Mouse (Mus musculus): ENCODE data around the gene Slc25a53. TPM values are rescaled to one million over a fixed set of nuclear protein-coding genes. Genes with fewer than 3 reads are reported as not detected.
"Not testable (repeated sequence)": the region's sequence is repeated elsewhere in the genome, so short reads cannot be mapped to it uniquely, and the experiment has no call there.

Slc25a53 gene
- polyA plus RNA-seq, 1 experiment from 2014 or later: 13.1 TPM

- H3K4me2 ChIP-seq (replicated peaks): no peak overlapping the region
- no peak for ATAC-seq (ENCODE audit: low FRiP score)
These were observed 41.8 kb downstream of the Slc25a53 start for GRCm38 (mm10) chrX:136996256-136996655.

DNA sequence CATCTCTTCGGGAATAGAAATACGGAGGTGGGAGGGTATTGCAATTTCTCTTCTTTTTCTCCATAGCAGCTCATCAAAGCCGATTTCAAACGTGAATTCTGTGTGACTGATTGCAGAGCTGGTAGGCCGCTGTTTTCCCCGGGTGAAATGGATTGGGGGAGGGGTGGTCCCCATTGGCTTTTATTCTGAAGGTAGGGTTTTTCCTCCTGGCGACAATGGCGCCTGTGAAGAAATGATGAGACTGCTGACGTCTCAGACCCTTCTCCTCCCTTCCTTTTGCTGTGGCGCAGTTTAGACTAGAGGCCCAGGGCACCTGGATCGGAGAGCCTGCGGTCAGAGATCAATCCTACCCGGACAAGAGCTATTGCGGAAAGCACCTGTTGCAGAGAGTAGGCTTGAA lies 44.5 kb downstream of the Slc25a53 start:
- Histone ChIP-seq H3K36me3 (no peaks in the 10 kb centered on the region), H3K9me3 (replicated peaks) (no peaks in the 10 kb centered on the region), H3K27me3 (0 out of 2 replicates have a peak, but pooled peaks cover 5% of the 10 kb centered on the region), H3K9ac (peak overlapping the region; percentile 59), H3K4me2 (replicated peaks) (peak overlapping the region; percentile 51), H3K4me1 (peaks cover 6% of the 10 kb centered on the region; the same call in 1 of the 2 replicates), H3K4me3 (peak overlapping the region; percentile 43), H3K27ac (peak overlapping the region; percentile 89)
- 38% methylated on average over 14 of the region's 14 CpGs for WGBS
- ATAC-seq (ENCODE audit: low FRiP score): peak; percentile 39; the same call in 1 of the 2 replicates

More at GRCm38 (mm10) chrX:136996256-136996655, 41.8 kb downstream of the Slc25a53 start:
- Histone ChIP-seq H3K27me3 (0 out of 2 replicates have a peak, but pooled peaks cover 5% of the 10 kb centered on the region), H3K4me1 (peaks cover 6% of the 10 kb centered on the region; the same call in 1 of the 2 replicates), H3K4me3 (no peak overlapping the region), H3K9me3 (replicated peaks) (no peaks in the 10 kb centered on the region), H3K9ac (no peak overlapping the region), H3K36me3 (no peaks in the 10 kb centered on the region), H3K27ac (no peak overlapping the region)
- WGBS: 81% methylated on average over 2 of the region's 2 CpGs

DNA sequence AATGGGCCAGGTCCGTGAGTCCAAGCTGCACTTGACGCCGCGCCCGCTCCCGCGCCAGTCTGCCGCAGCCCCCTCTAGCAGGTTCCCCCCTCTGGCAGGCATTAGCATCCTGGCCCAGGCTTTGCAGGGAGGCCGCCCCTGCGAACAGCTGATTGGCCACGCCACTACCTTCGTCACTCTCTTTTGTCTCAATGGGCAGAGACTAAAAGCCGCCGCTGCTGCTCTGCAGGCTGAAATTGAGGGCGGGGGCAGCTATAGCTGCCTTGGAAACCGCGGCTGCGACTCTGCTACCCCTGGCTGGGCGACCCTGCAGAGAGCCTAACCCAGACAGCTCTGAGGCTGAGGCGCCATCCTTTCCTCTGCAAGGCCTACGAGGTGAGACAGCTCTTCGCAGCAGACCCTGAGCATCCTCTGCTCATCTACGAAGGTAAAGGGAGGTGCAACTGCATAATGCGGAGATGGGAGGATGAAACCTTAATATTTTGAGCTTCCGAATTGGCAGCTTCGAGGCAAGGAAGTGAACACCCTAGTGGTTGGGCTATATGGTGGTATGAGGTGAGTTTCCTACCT lies 45.0 kb downstream of the Slc25a53 start, which contains the start of gene Zcchc18:
Gene Zcchc18 (plus strand): TSS at position 178 of the 570 bp plus-strand sequence.
- H3K4me3 ChIP-seq: peak within 1 kb of the TSS; percentile 43
- H3K9me3 ChIP-seq (replicated peaks): no peaks in the 10 kb centered on the region
- H3K36me3 ChIP-seq: no peaks in the 10 kb centered on the region
- 0 out of 2 replicates have a peak, but pooled peaks cover 5% of the 10 kb centered on the region for H3K27me3 ChIP-seq
- WGBS: 26% methylated on average over 26 of the region's 26 CpGs
- peaks cover 6% of the 10 kb centered on the region; the same call in 1 of the 2 replicates for H3K4me1 ChIP-seq
- peak within 1 kb of the TSS; percentile 51 for H3K4me2 ChIP-seq (replicated peaks)
- peak within 1 kb of the TSS; percentile 89 for H3K27ac ChIP-seq
- H3K9ac ChIP-seq: peak within 1 kb of the TSS; percentile 59
- peak; percentile 99 for ATAC-seq (ENCODE audit: low FRiP score)

DNA sequence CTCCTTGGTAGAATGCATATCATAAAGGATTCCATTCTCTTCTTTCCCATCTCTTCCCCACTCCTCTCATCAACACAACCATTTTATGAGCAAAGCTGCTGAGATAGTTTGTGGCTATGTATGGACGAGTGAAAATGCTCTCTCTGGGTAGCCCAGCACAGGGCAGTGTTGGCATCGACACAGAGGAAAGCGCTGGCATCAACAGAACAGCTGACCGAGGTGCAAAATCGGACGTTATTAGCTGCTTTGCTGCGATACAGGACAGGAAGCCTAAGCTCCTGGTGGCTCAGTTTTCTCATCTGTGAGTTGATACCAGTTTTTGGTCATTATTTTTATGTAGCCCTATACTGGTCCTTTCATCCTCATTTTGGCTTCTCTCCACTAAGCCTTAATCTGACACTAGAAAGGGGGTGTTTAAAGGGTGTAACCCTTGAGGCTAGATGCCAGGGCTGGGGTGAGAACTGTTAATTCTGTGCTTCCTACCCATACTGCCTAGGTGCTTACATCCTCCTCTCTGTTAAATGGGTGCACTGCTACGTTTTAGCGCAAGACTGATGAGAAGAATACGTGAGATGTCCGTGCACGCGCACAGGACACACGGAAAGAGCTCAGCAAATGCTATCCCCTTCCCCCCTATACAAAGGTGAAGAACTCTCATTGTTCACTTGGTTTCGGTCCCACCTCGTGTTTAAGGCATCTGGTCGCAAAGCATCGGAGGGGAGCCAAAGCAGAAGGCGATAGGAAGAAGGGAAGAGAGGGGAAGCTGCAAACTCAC lies 45.7 kb downstream of the Slc25a53 start:
- peak overlapping the region; percentile 43 for H3K4me3 ChIP-seq
- peak overlapping the region; percentile 51 for H3K4me2 ChIP-seq (replicated peaks)
- H3K27me3 ChIP-seq: 0 out of 2 replicates have a peak, but pooled peaks cover 5% of the 10 kb centered on the region
- H3K9me3 ChIP-seq (replicated peaks): no peaks in the 10 kb centered on the region
- no peaks in the 10 kb centered on the region for H3K36me3 ChIP-seq
- peaks cover 6% of the 10 kb centered on the region; the same call in 1 of the 2 replicates for H3K4me1 ChIP-seq
- peak overlapping the region; percentile 89 for H3K27ac ChIP-seq
- H3K9ac ChIP-seq: peak overlapping the region; percentile 44
- WGBS: 27% methylated on average over 19 of the region's 19 CpGs
- peak; percentile 71 for ATAC-seq (ENCODE audit: low FRiP score)

DNA sequence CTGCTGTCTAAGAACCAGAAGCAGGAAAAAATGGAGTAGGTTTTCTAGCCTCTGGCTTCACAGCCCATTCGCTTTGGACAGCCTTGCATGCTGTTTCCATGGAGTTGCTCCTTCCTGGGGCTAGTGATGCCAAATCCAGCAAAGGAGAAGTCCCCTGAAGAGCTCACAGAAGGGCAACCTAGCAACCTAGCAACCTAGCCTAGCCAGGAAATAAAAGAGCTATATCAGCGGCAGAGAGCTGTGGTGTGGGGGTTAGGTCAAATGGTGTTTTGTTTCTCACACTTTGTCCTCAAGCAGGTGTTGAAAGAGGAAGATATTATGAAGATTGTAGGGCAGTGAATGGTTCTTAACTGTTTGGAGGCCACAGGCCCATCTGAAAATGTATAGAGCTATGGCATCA lies 46.8 kb downstream of the Slc25a53 start:
- Histone ChIP-seq H3K4me2 (replicated peaks) (no peak overlapping the region), H3K27ac (no peak overlapping the region), H3K9me3 (replicated peaks) (no peaks in the 10 kb centered on the region), H3K27me3 (0 out of 2 replicates have a peak, but pooled peaks cover 5% of the 10 kb centered on the region), H3K9ac (no peak overlapping the region), H3K4me1 (peaks cover 6% of the 10 kb centered on the region; the same call in 1 of the 2 replicates), H3K4me3 (no peak overlapping the region), H3K36me3 (no peaks in the 10 kb centered on the region)
- WGBS: 50% methylated on average over 2 of the region's 2 CpGs
- ATAC-seq (ENCODE audit: low FRiP score): no peak

DNA sequence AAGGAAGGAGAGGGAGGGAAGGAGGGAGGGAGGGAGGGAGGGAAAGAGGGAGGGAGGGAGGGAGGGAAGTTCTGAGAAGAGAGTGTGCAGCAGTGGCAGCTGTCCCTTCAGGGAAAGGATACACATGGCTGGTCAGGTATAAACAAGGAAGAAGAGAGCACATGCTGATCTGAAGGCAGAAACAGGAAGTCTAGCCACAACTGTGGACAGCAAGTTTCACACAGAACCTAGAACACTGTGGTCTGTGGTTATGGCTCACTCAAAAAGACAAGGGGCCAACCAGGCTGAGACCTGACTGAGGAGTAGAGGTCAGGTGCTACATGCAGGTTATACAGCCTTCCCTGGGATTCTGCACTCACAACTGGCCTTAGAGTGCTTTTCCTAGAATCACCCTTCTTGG lies 52.1 kb downstream of the Slc25a53 start:
- Histone ChIP-seq H3K9me3 (replicated peaks) (no peaks in the 10 kb centered on the region), H3K9ac (no peak overlapping the region), H3K36me3 (no peaks in the 10 kb centered on the region), H3K4me3 (no peak overlapping the region), H3K4me2 (replicated peaks) (no peak overlapping the region), H3K27ac (no peak overlapping the region), H3K4me1 (no peaks in the 10 kb centered on the region), H3K27me3 (no peaks in the 10 kb centered on the region)
- no peak for ATAC-seq (ENCODE audit: low FRiP score)

- Histone ChIP-seq H3K36me3 (no peaks in the 10 kb centered on the region), H3K4me1 (no peaks in the 10 kb centered on the region), H3K9ac (no peak overlapping the region), H3K9me3 (replicated peaks) (no peaks in the 10 kb centered on the region), H3K27me3 (no peaks in the 10 kb centered on the region), H3K27ac (no peak overlapping the region), H3K4me3 (no peak overlapping the region), H3K4me2 (replicated peaks) (no peak overlapping the region)
- ATAC-seq (ENCODE audit: low FRiP score): no peak
These were observed 59.5 kb downstream of the Slc25a53 start for GRCm38 (mm10) chrX:136978616-136979015.

DNA sequence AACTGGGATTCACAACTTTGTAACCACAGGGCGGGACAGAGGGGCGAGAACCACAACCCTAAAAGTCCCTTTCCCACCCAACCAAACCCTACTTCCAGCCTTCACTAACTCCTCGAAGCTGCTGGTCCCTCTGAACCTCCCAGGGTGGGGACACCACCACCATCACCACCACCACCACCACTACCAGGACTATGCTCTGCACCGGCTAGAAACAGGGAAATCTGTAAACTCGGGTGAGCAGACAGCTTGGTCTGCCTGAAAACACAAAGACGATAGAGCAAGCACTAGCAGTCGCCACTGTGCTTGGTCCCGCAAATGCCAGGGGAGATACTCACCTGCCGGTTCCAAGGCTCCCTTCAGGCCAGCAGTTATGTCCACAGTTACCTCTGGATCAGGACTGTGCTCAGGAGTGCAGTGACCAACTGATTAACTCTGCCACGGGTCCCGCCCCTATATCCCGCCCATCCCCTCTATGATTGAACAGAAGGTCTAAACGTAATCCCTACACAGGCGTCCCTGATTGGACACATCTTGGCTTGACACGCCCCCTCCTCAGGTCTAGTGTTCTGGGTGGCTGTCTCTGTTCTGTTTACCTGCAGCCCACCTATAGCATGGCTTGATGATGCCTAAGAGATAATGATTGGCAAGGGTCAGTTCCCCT lies 61.5 kb downstream of the Slc25a53 start, which contains the start of the genes Tmsb15l and Tmsb15b1:
Gene Tmsb15l (minus strand): TSS at position 446 of the 661 bp plus-strand sequence.
Gene Tmsb15b1 (minus strand): TSS at position 451 of the 661 bp plus-strand sequence.
- no peaks in the 10 kb centered on the region for H3K27me3 ChIP-seq
- no peaks in the 10 kb centered on the region for H3K4me1 ChIP-seq
- peak within 1 kb of the TSS; percentile 51; the same call in 1 of the 2 replicates for H3K9ac ChIP-seq
- no peaks in the 10 kb centered on the region for H3K36me3 ChIP-seq
- peak within 1 kb of the TSS; percentile 41 for H3K4me3 ChIP-seq
- ATAC-seq (ENCODE audit: low FRiP score): peak; percentile 100
- WGBS: 38% methylated on average over 15 of the region's 15 CpGs
- no peaks in the 10 kb centered on the region for H3K9me3 ChIP-seq (replicated peaks)
- peak within 1 kb of the TSS; percentile 58 for H3K4me2 ChIP-seq (replicated peaks)
- no peak within 1 kb of the TSS for H3K27ac ChIP-seq

- H3K4me1 ChIP-seq; H3K27ac ChIP-seq; ATAC-seq (ENCODE audit: low FRiP score); H3K36me3 ChIP-seq; H3K27me3 ChIP-seq; H3K9me3 ChIP-seq (replicated peaks): not testable (repeated sequence)
- WGBS: 86% methylated on average over 6 of the region's 6 CpGs
- peak within 1 kb of the TSS; percentile 51; the same call in 1 of the 2 replicates for H3K9ac ChIP-seq
- peak within 1 kb of the TSS; percentile 41 for H3K4me3 ChIP-seq
- peak within 1 kb of the TSS; percentile 58 for H3K4me2 ChIP-seq (replicated peaks)
These were observed 62.7 kb downstream of the Slc25a53 start, which contains the start of gene Tmsb15b2 for GRCm38 (mm10) chrX:136975397-136975796. TSS of gene Tmsb15b2 (minus strand) at chrX:136975497.

DNA sequence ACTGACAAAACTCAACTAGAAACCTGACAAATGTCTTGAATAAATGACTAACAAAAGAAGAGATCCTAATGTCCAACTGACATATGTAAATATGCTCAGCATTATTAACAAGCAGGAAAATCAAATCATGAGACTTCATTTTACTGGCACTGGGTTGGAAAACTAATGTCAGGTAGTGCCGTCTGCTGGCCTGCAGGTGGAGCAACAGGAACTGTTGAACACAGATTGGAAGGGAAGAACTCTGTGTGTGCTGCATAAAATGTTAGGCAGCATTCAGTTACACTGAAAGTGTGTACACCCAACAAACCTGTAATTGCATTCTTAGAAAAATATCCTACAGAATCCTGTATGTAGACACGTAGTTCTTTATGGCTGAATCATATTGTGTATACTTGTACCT lies 78.4 kb downstream of the Slc25a53 start:
- 30% methylated on average over 2 of the region's 2 CpGs for WGBS
- no peak overlapping the region for H3K27ac ChIP-seq
- ATAC-seq (ENCODE audit: low FRiP score): no peak

DNA sequence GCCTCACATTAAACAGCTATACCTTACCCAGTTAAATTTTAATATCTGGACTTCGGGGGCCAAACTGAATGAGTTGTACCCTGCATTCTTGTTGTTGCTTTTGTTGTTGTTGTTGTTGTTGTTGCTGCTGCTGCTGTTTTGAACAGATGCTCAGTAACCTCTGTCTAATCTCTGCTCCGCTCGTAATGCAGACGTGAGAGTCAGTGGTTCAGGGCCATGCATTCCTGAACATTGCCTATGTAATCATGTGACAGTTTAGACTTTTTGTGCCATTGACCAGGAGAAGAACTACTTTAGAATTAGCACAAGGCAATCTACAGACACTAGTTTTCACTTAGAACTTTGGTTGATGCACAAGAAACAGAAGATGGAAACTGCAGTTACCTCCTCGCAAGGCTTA lies 79.8 kb downstream of the Slc25a53 start:
- Histone ChIP-seq H3K4me2 (replicated peaks) (peak overlapping the region; percentile 44), H3K4me3 (peak overlapping the region; percentile 34)
- not testable (repeated sequence) for H3K36me3 ChIP-seq; H3K27me3 ChIP-seq; H3K9ac ChIP-seq; H3K27ac ChIP-seq; H3K9me3 ChIP-seq (replicated peaks); H3K4me1 ChIP-seq
- 68% methylated on average over 5 of the region's 5 CpGs for WGBS
- ATAC-seq (ENCODE audit: low FRiP score): peak; percentile 39

More for the DNA sequence above, 78.4 kb downstream of the Slc25a53 start:
- Histone ChIP-seq H3K9ac (no peak overlapping the region), H3K27me3 (no peaks in the 10 kb centered on the region), H3K9me3 (replicated peaks) (no peaks in the 10 kb centered on the region), H3K4me1 (no peaks in the 10 kb centered on the region), H3K4me3 (no peak overlapping the region), H3K36me3 (no peaks in the 10 kb centered on the region), H3K4me2 (replicated peaks) (no peak overlapping the region)
